Mouse (Mus musculus) effector memory CD4-positive, alpha-beta T cell, adult 5 months (primary cell): ENCODE measurements around the gene Fer1l4. TPM values are rescaled to one million over a fixed set of nuclear protein-coding genes. Genes with fewer than 3 reads are reported as not detected.

ENCODE experiments used
- polyA plus RNA-seq: library from polyadenylated mRNA; unstranded; fragments of 100-300 nt; shearing (Covaris generic); gene quantifications from one replicate; pipeline ENCODE4 v1.2.1, GENCODE M21; 2017

The Fer1l4 gene
- polyA plus RNA-seq: not detected

GRCm38 (mm10) chr2:156052816-156053215, at the start of gene Fer1l4:
Gene Fer1l4 (minus strand): TSS chr2:156052947.

GRCm38 (mm10) chr2:156065099-156066041, 12.6 kb upstream of the Fer1l4 start, which contains the start of gene Spag4:
Gene Spag4 (plus strand): TSS chr2:156065175.

GRCm38 (mm10) chr2:156007888-156008532, 44.7 kb downstream of the Fer1l4 start, which contains the start of the genes 6430550D23Rik and Ergic3:
Gene 6430550D23Rik (minus strand): TSS chr2:156007977.
Gene Ergic3 (plus strand): TSS chr2:156008045.

Other genes with a start within 250 kb of the Fer1l4 start
- gene BC029722, start 233.5 kb downstream of the Fer1l4 start, polyA plus RNA-seq: 40.6 TPM
- 159 TPM for gene Eif6, start 226.0 kb downstream of the Fer1l4 start, polyA plus RNA-seq
- not detected for gene Fam83c, start 218.1 kb downstream of the Fer1l4 start, polyA plus RNA-seq
- gene Uqcc1, start 122.6 kb downstream of the Fer1l4 start, polyA plus RNA-seq: 31.1 TPM
- gene Gm15557, start 112.2 kb downstream of the Fer1l4 start, polyA plus RNA-seq: not detected
- not detected for gene Gdf5, start 107.6 kb downstream of the Fer1l4 start, polyA plus RNA-seq
- gene Cep250, start 96.5 kb downstream of the Fer1l4 start, polyA plus RNA-seq: 21.9 TPM
- gene 6430550D23Rik, start 45.0 kb downstream of the Fer1l4 start, polyA plus RNA-seq: 1.2 TPM
- 105 TPM for gene Ergic3, start 44.9 kb downstream of the Fer1l4 start, polyA plus RNA-seq
- 4.3 TPM for gene Spag4, start 12.2 kb upstream of the Fer1l4 start, polyA plus RNA-seq
- gene Cpne1, start 59.0 kb upstream of the Fer1l4 start, polyA plus RNA-seq: 60.0 TPM
- gene Rbm12, start 59.0 kb upstream of the Fer1l4 start, polyA plus RNA-seq: 52.0 TPM
- 29.0 TPM for gene Gm28036, start 74.1 kb upstream of the Fer1l4 start, polyA plus RNA-seq
- gene Romo1, start 91.1 kb upstream of the Fer1l4 start, polyA plus RNA-seq: 128 TPM
- 33.4 TPM for gene Nfs1, start 91.2 kb upstream of the Fer1l4 start, polyA plus RNA-seq
- 1,812 TPM for gene Rbm39, start 127.3 kb upstream of the Fer1l4 start, polyA plus RNA-seq
- gene Phf20, start 143.5 kb upstream of the Fer1l4 start, polyA plus RNA-seq: 63.6 TPM